Mouse (Mus musculus) megakaryocyte progenitor cell, adult 5-6 weeks (primary cell): Measurements from ENCODE around the gene Kif18a. TPM values are rescaled to one million over a fixed set of nuclear protein-coding genes. Genes with fewer than 3 reads are reported as not detected.
A peak's percentile ranks its signal among the peaks of the same experiment; 100 is the strongest.

Experiments used
- ATAC-seq: replicated peaks from 2 replicates; pipeline ENCODE4 v1.8.0; 2016; ENCODE audit warnings: mild to moderate bottlenecking, moderate TSS enrichment, inconsistent platforms; ENCODE audit not compliant: poor library complexity
- total RNA-seq, 2 experiments: library from RNA; stranded (forward) in 1 of 2; stranded (reverse) in 1 of 2; fragments of 157-497, 149-512 nt in 1 of 2; fragments of 200-1000 nt in 1 of 2; gene quantifications; 2 replicates each; pipeline versions ENCODE4 v1.2.3 to v1.2.4; 2015 to 2017

Kif18a gene
- total RNA-seq, 2 experiments from 2014 or later = 22.7 to 27.5 TPM

GRCm38 (mm10) chr2:109365962-109366361, 85.4 kb downstream of the Kif18a start:
- no peak for ATAC-seq

GRCm38 (mm10) chr2:109374881-109375280, 94.3 kb downstream of the Kif18a start:
- no peak for ATAC-seq

GRCm38 (mm10) chr2:109384019-109384418, 103.5 kb downstream of the Kif18a start:
- no peak for ATAC-seq

GRCm38 (mm10) chr2:109386211-109386610, 105.7 kb downstream of the Kif18a start:
- ATAC-seq = no peak

- peak; percentile 93 for ATAC-seq
These were observed 108.2 kb downstream of the Kif18a start for GRCm38 (mm10) chr2:109388733-109389132.

- ATAC-seq = no peak
These were observed 109.4 kb downstream of the Kif18a start for GRCm38 (mm10) chr2:109389977-109390376.

Other genes with a start within 250 kb of the Kif18a start
- 12.5 and 15.3 TPM in 2 replicates for gene Mettl15, start within 50 bp of the Kif18a start, total RNA-seq (2015)
- 9.5 and 10.0 TPM in 2 replicates for gene Mettl15, start within 50 bp of the Kif18a start, total RNA-seq (2017)